Mouse (Mus musculus) urinary bladder, postnatal 4 days (tissue): ENCODE measurements around the gene Kif27.
A peak's percentile ranks its signal among the peaks of the same experiment; 100 is the strongest.

ENCODE experiments used
- DNase-seq, 2 experiments: peaks; one replicate each; pipeline ENCODE4 v3.0.0; 2021 to 2022; ENCODE audit warnings: low spot score in 2 of 2

The Kif27 gene

DNA sequence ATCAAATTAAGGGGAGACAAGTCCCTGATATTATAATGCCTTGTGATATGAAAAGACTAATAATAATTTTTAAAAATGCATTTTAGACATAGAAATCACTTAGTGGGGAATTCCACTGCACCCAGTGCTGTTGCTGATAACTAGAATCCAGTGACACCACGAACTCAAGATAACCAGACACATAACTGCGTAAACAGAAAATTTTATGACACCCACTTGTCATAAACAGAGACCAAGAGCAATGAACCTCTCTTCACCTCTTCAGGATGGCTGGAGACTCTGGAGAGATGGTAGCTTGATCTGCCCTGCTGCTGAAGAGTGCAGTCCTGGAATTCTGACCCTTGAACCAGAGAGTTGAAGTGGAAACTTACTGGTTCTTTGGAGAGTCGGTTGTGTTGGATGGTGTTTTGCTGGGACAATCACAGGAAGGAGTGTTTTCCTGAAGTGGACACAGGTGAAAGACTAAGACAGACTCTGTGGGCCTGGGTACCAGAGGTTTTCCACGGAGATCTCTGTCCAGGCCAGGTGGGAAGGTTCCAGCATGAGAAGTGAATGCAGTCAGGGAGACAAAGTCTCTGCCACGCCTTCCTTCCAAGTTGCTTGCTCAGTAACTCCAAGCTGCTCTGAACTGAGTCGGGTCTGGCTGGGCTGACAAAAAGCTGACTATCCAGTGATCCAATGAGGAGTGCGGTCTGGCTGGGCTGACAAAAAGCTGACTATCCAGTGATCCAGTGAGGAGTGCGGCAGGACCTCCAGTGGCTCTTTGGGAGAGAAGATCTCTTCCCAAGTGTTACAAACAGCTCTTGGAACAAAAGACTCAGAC lies 5.6 kb upstream of the Kif27 start:
- no peak for DNase-seq

DNA sequence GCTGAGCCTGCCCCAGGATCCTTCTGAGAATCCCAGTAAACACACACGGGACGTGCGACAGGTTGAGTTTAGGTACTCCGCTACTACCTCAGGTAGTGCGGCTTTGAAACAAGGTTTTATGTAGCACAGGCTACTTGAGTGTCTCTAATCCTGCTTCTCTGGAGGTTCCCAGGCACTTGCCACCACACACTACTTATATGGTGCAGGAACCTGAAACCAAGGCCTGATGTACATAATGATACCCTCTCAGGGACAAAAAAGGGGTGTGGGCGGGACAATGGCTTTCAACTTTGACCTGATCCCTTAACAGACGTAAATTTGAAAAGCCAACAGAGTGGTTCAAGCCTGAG lies 357 bp upstream of the Kif27 start:
- DNase-seq, result no peak

DNA sequence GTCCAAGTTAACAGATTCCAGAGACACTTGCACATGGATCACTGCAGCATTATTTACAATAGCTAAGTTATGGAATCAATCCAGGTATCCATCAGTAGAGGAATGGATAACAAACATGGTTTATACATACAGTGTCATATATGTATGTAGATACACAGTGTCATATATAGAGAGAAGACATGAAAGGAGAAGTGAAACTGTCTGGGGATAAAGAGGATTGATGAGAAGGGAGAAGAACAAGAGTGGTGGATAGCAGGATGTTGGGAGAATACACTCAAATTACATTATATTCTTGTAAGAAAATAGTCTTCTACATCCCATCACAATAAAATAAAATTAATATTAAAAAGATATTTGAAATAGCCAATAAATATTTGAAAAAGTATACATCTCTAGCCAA lies 5.9 kb downstream of the Kif27 start:
- DNase-seq, result no peak

DNA sequence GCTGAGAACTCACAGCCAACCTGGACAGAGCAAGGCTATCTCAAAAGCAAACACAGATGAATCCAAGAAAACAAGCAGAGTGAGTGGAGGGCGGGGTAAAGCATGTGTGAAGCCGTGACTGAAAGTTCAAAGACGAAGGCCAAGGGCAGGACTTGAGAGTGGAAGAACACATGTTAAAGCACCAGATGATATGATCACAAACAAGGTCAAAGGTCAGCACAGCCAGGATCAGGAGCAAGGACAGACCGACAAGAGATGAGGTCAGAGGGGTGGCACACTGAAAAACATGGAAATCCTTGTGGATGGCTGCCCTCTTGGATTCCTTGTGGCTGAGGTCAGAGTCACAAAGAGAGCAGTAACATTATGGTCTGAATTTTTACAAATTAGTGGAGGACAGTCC lies 8.3 kb downstream of the Kif27 start:
- DNase-seq, result no peak

DNA sequence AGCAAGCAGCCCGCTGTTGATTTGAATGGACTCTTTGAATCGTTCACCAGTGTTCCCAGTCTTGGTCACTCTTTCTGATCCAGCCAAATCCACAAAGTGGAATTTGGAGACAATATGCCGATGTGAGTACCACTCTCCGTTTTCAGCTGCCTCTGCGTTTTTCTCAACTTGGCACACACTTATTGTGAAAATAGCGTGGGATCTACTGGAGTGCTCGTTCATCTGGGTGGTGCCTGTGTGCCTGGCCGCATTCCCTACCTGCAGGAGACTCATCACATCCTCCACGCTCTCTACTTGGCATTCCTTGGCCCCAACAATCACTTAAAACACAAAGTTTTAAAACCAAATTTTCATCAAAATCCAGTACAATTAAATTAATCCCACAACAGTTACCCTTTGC lies 14.4 kb downstream of the Kif27 start:
- DNase-seq, result no peak

DNA sequence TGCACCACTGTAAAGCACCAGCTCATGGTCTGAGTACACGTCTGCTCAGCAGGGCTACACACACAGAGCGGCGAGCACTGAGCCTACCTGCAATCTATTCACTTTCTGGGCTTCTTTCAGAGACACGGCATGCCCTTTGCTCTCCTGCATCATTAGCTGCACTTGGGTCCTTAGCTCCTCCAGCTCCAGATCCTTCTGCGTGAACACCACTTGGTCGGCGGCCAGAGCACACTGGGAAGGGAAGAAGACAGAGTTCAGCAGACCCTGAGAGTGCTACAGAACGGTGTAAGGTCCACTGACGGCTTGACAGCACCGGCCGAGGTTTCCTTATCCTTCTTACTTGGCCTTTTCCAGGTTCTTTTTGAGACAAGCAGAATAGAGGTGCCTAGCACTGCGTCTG lies 21.5 kb downstream of the Kif27 start:
- DNase-seq, result no peak

DNA sequence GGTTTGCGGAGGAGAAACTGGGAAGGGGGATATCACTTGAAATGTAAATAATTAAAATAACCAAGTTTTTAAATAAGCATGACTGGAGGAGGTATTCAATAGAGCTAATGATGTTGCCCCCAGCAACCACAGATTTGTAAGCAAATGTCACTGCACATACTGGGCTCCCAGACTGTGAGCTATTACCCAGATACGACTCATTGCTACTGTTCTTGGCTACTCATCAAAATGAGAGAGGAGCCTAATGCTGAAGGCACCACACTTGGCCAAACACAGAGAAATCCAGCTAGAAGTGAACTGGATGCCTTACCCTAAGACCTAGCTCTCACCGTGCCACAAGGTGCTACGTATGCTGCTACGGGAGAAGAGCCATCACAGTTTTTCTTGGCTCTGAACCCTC lies 24.8 kb downstream of the Kif27 start:
- no peak for DNase-seq

DNA sequence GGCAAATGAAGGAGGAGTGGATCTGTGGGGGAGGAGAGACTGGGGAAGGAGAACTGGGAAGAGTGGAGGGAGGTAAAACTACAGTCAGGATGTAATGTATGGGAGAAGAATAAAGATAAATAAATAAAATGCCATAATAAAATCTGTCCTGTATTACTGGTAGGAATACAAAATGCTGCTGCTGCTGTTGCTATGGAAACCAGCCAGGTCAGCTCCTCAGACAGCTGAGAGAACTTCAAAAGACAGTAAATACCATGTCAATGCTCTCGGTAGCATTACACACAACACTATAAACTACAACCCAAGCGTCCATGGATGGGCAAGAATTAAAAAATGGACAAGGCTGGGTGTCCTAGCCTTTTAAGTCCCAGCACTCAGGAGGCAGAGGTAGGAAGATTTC lies 41.2 kb downstream of the Kif27 start:
- no peak for DNase-seq

DNA sequence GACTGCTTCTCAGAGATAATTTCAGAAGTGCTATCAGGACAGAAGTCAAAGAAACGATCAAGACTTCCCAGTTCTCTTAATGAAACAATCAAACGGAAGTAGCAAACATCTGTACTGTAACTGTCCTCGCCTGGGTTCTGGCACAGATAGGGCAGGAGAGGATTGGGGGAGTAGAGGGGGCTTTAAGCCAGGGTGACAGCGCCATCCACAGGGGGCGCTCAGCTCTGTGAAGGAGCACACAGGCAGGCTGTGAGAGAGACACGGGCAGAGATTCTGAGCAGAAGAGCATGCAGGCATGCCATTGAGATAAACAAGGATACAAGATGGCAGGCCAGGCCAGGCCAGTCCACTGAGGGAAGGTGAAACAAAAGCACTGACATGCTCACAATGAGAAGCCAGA lies 43.9 kb downstream of the Kif27 start:
- no peak for DNase-seq

DNA sequence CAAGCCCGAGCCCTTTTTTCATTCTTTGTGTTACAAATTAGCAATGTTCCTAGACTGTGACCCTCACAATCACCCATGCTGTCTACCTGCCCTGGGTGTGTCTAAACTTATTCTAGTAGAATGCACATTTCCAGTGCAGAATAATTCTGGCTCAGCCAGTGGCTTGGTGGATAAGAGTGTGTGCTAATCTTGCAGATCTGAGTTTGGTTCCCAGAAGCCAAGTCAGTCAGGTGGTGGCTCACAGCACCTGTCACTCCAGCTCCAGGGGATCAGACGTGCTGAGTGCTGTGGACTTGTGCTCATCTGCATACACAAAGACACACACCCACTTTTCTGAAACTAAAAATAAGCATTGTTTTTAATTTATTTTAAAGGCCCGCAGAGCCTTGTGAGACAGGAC lies 45.2 kb downstream of the Kif27 start:
- no peak for DNase-seq

DNA sequence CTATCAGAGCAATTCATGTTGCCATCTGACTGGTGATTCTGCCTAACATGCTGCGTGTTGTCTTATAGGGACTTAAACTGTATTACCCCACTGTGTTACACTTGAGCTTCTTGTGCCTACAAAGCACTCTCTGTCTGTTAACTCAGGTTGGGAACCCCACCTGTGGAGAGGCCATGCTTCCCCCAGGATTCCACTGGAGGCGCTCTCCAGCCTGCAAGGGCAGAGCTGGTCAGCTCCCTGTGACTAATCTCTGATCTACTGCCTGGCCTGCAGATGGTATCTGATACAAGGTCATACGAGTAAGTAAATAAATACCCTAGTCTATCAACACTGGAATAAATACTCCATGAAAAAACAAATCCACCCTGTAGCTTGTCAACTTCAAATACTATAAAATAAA lies 47.6 kb downstream of the Kif27 start:
- DNase-seq, result no peak

DNA sequence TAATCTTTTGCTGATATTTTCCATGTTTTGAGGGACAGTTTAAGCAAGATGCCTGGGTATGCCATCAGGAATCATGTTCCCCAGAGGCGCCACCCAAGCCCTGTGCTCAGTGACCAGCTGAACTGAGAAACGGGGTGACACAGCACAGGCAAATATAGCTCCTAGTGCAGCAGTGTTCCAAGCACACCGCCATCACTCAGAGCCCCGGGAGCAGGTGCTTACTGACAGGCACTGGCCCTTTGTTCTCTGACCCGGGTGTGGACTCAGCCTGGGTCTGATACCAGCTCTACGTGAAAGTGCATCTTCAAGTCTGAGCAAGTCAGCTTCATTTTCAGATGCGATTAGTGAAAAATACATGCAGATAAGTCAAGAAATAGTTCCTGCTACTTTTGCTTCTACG lies 49.4 kb downstream of the Kif27 start:
- no peak for DNase-seq

DNA sequence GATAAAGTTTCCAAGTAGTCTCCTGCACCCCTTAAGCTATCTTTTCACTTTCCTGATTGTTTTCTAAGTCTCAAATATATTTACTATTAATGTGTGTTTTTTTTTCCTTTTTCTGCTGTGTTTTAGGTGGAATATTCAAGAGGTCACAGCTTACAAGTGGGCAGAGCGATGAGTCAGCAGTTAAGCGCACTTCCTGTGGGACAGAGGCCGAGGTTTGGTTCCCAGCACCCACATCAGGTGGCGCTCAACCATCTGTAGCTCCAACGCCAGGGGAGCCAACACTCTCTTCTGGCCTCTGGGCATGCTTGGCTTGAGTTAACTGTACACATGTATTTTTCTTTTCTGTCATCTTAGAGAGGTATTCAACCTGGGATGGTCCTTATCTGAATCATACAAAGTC lies 51.5 kb downstream of the Kif27 start:
- no peak for DNase-seq

DNA sequence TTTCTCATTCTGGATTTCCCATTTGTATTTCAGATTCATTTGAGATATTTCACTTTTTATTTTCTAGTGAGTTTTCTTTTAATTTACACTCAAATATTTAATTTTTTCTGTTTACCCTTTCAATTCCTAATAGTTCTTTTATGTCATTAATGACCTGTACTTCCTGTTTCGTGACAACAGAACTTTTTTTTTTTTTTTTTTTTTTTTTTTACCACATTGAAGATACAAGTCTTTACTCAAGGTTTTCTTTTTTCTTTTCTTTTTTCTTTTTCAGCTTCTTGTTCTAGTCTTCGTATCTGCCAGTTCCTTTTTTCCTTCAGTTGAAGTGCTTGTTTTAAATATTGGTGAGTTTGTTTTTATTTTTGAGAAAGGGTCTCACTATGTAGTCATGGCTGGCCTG lies 53.7 kb downstream of the Kif27 start:
- no peak for DNase-seq

DNA sequence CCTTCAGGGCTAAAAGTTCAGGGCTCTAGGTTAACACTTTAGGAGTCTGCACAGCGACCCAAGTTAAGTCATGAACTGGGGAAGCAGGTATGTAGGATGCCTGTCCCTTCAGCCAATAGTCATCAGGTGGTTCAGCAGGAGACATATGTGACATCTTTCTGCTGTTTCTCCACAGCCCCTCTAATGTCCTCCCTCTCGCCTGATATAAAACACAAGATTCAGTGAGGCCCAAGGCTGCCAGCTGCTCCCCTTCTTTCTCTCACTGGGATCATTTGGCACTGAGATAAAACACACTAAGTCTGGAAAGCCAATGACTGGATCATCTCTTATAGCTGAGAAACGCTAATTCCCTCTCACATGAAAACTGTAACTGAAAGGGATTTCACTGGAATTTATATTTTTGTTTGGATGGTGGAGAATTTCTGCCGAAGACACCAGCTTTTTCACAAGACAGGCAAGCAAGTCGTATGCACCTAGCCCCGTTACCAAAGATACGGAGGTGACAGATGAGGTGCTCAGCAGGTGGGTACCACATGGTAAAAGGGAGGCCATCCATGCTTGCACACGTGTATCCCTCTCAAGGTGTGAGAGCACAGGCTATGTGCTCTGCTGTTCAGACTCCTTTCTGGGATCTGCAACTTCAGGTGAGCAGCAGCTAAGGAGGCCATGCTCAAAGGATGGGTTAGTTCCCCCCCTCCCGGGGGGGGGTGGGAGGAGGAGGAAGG lies 56.3 kb downstream of the Kif27 start:
- DNase-seq, result peak in 1 of 2 experiments; percentile 44

DNA sequence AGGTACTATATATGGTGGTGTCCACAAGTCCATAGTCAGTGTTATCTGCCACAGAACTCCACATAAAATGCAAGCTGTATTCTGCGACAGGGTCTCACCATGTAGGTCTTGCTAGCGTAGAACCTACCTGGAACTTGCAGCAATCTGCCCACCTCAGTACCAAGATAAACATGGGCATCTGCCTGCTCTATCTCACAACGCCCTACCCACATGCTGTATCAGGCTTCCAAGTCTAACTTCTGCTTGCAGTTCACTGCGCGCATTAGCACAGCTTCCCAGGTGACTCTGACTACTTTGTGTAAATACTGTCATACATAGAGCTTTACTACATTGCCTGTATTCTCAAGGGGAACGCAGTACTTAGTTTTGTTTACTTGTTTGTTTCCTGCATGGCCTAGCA lies 57.0 kb downstream of the Kif27 start:
- peak in 1 of 2 experiments; percentile 51 for DNase-seq

DNA sequence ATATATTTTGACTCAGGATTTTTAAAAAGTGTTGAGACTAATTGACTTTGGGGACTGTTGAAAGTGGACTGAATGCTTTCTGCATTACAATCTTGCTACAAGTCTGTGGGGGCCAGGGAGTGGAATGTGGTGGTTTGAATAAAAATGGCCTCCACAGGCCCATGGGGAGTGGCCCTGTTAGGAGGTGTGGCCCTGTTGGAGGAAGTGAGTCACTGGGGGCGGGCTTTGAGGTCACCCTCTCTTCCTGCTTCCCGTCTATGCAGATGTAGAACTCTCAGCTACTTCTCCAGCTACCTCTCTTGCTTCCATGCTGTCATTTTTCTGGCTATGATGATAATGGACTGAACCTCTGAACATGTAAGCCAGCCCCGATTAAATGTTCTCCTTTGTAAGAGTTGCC lies 60.2 kb downstream of the Kif27 start:
- peak in 1 of 2 experiments; percentile 40 for DNase-seq

DNA sequence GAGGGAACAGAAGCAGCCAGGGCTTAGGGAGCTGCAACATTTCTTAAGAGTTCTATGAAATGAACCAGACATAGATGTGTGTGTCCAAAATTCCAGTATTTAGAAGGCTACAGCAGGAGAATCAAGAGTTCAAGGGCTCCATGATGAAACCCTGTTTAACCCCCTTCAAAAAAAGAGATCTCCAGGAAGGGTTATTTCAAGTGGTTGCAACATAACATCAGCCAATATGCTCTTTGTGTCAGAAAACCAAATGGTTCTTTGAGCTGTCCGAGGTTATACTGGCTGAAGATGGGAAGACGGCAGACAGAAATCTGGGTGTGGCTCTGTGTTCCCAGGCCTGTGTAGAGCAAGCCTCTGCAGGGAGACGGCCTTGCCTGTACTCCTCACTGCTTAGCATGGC lies 63.3 kb downstream of the Kif27 start:
- no peak for DNase-seq

DNA sequence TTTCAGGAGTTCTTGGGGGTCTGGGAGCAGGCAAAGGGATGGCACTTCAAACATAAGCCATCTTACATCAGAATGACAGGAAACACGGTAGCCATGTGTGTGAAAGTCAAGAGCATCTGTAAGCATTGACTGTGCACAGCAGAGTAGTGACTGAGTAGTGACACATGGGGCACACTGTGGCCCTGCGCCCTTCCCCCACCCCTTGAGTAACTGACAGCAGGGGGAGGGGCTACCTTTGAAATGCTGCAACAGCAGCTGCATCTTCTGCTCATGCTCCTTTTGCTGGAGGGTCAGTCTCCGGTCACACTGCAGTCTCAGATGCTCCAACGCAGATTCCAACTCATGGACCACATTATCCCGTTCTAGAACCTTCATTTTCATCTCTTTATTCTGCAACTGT lies 66.1 kb downstream of the Kif27 start:
- no peak for DNase-seq

DNA sequence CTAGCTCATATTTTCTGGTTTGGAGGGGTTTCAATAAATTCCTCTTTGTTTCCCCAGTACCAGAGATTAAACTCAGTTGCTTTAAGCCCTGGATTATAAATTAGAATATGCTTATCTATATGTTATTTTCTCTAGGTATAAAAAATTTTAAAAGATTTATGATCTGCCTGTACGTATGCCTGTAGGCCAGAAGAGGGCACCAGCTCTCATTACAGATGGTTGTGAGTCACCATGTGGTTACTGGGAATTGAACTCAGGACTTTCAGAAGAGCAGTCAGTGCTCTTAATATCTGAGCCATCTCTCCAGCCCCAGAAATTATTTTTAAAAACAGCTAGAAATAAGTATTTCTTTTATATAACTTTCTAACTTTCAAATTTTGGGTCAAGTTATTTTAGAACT lies 69.6 kb downstream of the Kif27 start:
- DNase-seq, result no peak

DNA sequence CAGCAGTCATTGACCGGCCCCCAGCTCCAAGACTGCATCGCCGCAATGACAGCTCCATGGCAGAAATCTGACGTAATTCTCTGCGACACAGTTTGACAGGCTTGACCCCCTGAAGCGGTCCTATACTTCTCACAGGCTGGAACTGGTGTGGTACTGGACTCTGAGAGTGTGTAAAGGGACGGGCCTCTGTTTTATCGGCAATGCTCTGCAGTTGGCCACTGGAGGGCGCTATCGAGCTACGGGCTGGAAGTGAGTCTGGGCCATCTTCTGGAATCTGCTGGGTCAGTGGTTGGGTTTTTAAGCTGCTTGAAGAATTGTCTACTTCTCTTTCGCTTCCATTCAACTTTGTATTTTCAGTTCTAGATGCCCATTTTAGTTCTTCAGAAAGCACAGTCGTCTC lies 71.1 kb downstream of the Kif27 start:
- DNase-seq, result peak; percentile 70 to 91

DNA sequence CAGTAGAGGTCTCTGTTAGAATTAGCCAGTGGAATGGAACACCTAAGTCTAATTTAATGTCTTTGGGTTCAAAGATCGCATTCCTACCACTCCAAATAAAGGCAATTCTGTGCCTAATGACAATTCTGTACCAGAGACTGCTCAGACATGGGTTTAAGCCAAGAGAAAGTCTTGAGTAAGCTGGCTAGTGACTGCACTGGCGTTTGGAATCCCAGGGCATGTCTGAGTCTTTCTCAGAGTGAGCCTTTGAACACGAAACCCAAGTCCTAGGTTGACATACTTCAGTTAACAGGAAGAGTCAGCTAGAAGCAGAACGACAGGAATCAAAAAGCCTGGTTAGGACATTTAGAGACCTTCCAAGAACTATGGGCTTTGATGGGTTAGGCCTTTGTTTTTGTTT lies 75.5 kb downstream of the Kif27 start:
- no peak for DNase-seq

DNA sequence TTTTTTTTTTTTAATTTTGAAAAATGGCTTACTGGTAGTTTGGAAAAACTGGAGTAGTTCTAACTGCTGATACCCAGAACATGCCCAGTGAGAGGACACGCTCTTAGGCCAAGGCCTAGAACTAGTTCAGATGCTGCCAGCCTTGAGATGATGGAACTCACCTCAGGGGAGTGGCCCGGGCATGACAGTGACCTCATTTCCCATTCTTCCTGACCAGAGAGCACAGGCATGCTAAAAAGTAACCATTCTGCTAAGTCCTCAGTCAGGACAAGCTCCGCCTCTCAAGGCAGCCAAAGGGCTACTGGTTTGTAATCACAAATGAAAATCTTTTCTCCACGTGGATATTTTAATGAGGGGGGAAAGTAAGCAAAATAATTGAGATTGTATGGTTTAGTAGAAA lies 77.0 kb downstream of the Kif27 start:
- DNase-seq, result no peak

DNA sequence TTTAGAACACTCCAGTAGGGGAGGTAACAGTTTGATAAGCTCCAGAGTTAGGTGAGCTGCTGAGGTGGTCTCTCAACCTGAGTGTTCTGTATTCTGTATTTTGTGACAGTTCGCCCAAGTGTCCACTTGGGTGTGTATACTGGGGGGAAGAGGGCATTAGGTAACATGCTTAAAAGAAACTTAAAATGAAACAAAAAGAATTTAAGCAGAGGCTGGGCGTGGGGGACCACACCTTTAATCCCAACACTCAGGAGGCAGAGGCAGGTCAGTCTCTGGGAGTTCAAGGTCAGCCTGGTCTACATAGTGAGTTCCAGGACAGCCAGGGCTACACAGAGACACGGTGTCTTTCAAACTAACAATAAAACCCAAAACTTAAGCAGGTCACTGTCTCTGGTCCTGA lies 78.4 kb downstream of the Kif27 start:
- DNase-seq, result no peak
